8 mouse cellular contexts compared by ENCODE assay signal in genomic region chr11:22971835-22972709, GRCm38 (mm10). TPM values are rescaled to one million over a fixed set of nuclear protein-coding genes. Genes with fewer than 3 reads are reported as not detected.
A peak's percentile ranks its signal among the peaks of the same experiment; 100 is the strongest.
DNase-seq lines count a peak whose midpoint lies in the region; ATAC-seq and TF ChIP-seq lines count a peak whose summit lies in the region.

Gene Zrsr1, plus strand, starts transcription at chr11:22972005.

- ATAC-seq in hematopoietic stem cell, adult 5-6 weeks (replicated peaks in 1 of 2; ENCODE audit: insufficient read depth in 1 of 2, low FRiP score in 2 of 2, low TSS enrichment in 1 of 2, low read depth in 1 of 2, poor library complexity in 2 of 2, severe bottlenecking in 2 of 2), result peak; percentile 70 to 73

- TF ChIP-seq CTCF in cerebellum, adult 2 months (IDR thresholded peaks at IDR 0.05; ENCODE audit: borderline replicate concordance, insufficient read depth, low read depth, low read length), result no peak

- peak; percentile 80 for DNase-seq in NIH3T3 (ENCODE audit: low read depth)
- DNase-seq in cerebellum, adult 2 months, result peak; percentile 81 to 88
- peak; percentile 53 for DNase-seq in forelimb bud, embryonic 11.5 days (ENCODE audit: low read depth, low spot score)
- peak; percentile 46 to 61 for DNase-seq in layer of hippocampus, postnatal 10 days (ENCODE audit: low spot score in 2 of 2)
- peak; percentile 80 for DNase-seq in lung, postnatal 10 days
- peak; percentile 39 for DNase-seq in ovary, postnatal 14 days (ENCODE audit: low spot score)
- peak; percentile 66 for DNase-seq in thymus, postnatal 14 days

- no peaks in the 10 kb centered on the region for H3K27me3 ChIP-seq in cerebellum, adult 2 months (ENCODE audit: control insufficient read depth, insufficient read depth, low read length)

- peak within 1 kb of the TSS; percentile 49 for H3K27ac ChIP-seq in cerebellum, adult 2 months (ENCODE audit: insufficient read depth, low read length)

- no peaks in the 10 kb centered on the region for H3K4me1 ChIP-seq in cerebellum, adult 2 months (ENCODE audit: control insufficient read depth, insufficient read depth, low read length)

- peak; percentile 82 for TF ChIP-seq POLR2A in cerebellum, adult 2 months (IDR thresholded peaks at IDR 0.05; ENCODE audit: borderline replicate concordance, insufficient read depth, low read length)

- WGBS in cerebellum, adult 2 months, result 52% methylated on average over 56 of the region's 56 CpGs

- H3K4me3 ChIP-seq in cerebellum, adult 2 months (replicated peaks; ENCODE audit: insufficient read depth, low read depth, low read length), result peak within 1 kb of the TSS; percentile 67

RNA-seq across cellular contexts. Expression of gene Zrsr1, which starts in this region (rescaled TPM):
- polyA plus RNA-seq in cerebellum, adult 2 months (2012; rRNA removed), result 73.0 and 78.9 TPM in 2 replicates
- 33.6 and 49.6 TPM in 2 replicates for total RNA-seq in hematopoietic stem cell, adult 5-6 weeks (2017)
- total RNA-seq in layer of hippocampus, postnatal 10 days (2021), result 10 to 100 TPM; 49.6 to 50.9 TPM

Comparison
In these comparisons a context has a peak if more than half of its experiments do, and no peak if none do; other contexts are left out.
1. Peak in every context shown above with its lines: DNase-seq, ATAC-seq, H3K4me3 ChIP-seq and H3K27ac ChIP-seq.